Mouse (Mus musculus): ENCODE results near the gene Zranb3.

DNA sequence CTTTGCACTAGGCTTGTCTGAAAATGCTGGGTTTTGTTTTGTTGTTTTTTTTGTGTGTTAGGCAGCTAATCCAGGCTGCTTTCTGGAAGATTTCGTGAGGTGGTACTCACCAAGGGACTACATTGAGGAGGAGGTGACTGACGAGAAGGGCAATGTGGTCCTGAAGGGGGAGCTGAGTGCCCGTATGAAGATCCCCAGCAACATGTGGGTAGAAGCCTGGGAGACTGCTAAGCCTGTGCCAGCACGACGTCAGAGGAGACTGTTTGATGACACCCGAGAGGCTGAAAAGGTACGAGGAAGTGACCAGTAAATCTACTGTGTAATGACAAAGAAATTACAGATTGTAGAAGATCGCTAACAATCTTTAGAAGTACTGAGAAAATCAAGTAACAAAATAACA lies 165.6 kb downstream of the Zranb3 start:
- no peak for TF ChIP-seq POLR2A (IDR thresholded peaks at IDR 0.05; ENCODE audit: insufficient read depth, low read depth, low read length)
- no peak for TF ChIP-seq CTCF (IDR thresholded peaks at IDR 0.05; ENCODE audit: insufficient read depth, low read depth, low read length)

All from olfactory bulb, adult 2 months (tissue).